Mouse (Mus musculus): ENCODE results near the gene Trip12. TPM values are rescaled to one million over a fixed set of nuclear protein-coding genes. Genes with fewer than 3 reads are reported as not detected.

Gene Trip12
- polyA plus RNA-seq, 1 experiment from 2014 or later = 26.0 TPM

- Histone ChIP-seq H3K27me3 (ENCODE audit: control insufficient read depth, insufficient read depth, low read length) (no peaks in the 10 kb centered on the region), H3K9me3 (ENCODE audit: control insufficient read depth, low read length) (no peaks in the 10 kb centered on the region), H3K4me2 (replicated peaks; ENCODE audit: low read depth) (no peak overlapping the region), H3K9ac (ENCODE audit: low read length) (no peak overlapping the region), H3K36me3 (ENCODE audit: control insufficient read depth, insufficient read depth, low read length) (peaks cover 17% of the 10 kb centered on the region), H3K27ac (replicated peaks) (no peak overlapping the region), H3K4me3 (ENCODE audit: low read depth, low read length) (no peak overlapping the region), H3K4me1 (replicated peaks; ENCODE audit: control insufficient read depth, insufficient read depth) (no peaks in the 10 kb centered on the region)
- DNase-seq (ENCODE audit: low spot score) (no peak), ATAC-seq (ENCODE audit: low FRiP score, low TSS enrichment) (no peak)
- WGBS = 73% methylated on average over 1 of the region's 1 CpGs
- TF ChIP-seq CTCF (IDR thresholded peaks at IDR 0.05; ENCODE audit: low read depth) = no peak
- no peak for TF ChIP-seq EP300 (optimal IDR thresholded peaks at IDR 0.05)
These were observed 100.2 kb downstream of the Trip12 start for GRCm38 (mm10) chr1:84740080-84740479.

GRCm38 (mm10) chr1:84737097-84737496 lies 103.2 kb downstream of the Trip12 start:
- H3K4me2 ChIP-seq (replicated peaks; ENCODE audit: low read depth) = no peak overlapping the region
- H3K4me3 ChIP-seq (ENCODE audit: low read depth, low read length) = no peak overlapping the region
- DNase-seq (ENCODE audit: low spot score) (no peak), ATAC-seq (ENCODE audit: low FRiP score, low TSS enrichment) (no peak)
- no peak overlapping the region for H3K27ac ChIP-seq (replicated peaks)
- H3K9ac ChIP-seq (ENCODE audit: low read length) = no peak overlapping the region
- no peaks in the 10 kb centered on the region for H3K4me1 ChIP-seq (replicated peaks; ENCODE audit: control insufficient read depth, insufficient read depth)
- TF ChIP-seq CTCF (IDR thresholded peaks at IDR 0.05; ENCODE audit: low read depth) (no peak), EP300 (optimal IDR thresholded peaks at IDR 0.05) (no peak)
- WGBS = 57% methylated on average over 1 of the region's 1 CpGs
- no peaks in the 10 kb centered on the region for H3K9me3 ChIP-seq (ENCODE audit: control insufficient read depth, low read length)
- no peaks in the 10 kb centered on the region for H3K27me3 ChIP-seq (ENCODE audit: control insufficient read depth, insufficient read depth, low read length)
- H3K36me3 ChIP-seq (ENCODE audit: control insufficient read depth, insufficient read depth, low read length) = peaks cover 17% of the 10 kb centered on the region

GRCm38 (mm10) chr1:84733799-84734198 lies 106.5 kb downstream of the Trip12 start:
- Histone ChIP-seq H3K36me3 (ENCODE audit: control insufficient read depth, insufficient read depth, low read length) (peaks cover 9% of the 10 kb centered on the region; the same call in 1 of the 2 replicates), H3K4me1 (replicated peaks; ENCODE audit: control insufficient read depth, insufficient read depth) (no peaks in the 10 kb centered on the region), H3K27me3 (ENCODE audit: control insufficient read depth, insufficient read depth, low read length) (no peaks in the 10 kb centered on the region), H3K27ac (replicated peaks) (no peak overlapping the region), H3K4me2 (replicated peaks; ENCODE audit: low read depth) (no peak overlapping the region), H3K9me3 (ENCODE audit: control insufficient read depth, low read length) (no peaks in the 10 kb centered on the region), H3K4me3 (ENCODE audit: low read depth, low read length) (no peak overlapping the region), H3K9ac (ENCODE audit: low read length) (no peak overlapping the region)
- TF ChIP-seq CTCF (IDR thresholded peaks at IDR 0.05; ENCODE audit: low read depth) (peak; percentile 82), EP300 (optimal IDR thresholded peaks at IDR 0.05) (no peak)
- ATAC-seq (ENCODE audit: low FRiP score, low TSS enrichment) = no peak
- no peak for DNase-seq (ENCODE audit: low spot score)
- 62% methylated on average over 3 of the region's 3 CpGs for WGBS

GRCm38 (mm10) chr1:84731763-84732162 lies 108.6 kb downstream of the Trip12 start:
- no peaks in the 10 kb centered on the region for H3K4me1 ChIP-seq (replicated peaks; ENCODE audit: control insufficient read depth, insufficient read depth)

GRCm38 (mm10) chr1:84722841-84723240 lies 117.5 kb downstream of the Trip12 start:
- Histone ChIP-seq H3K4me1 (replicated peaks; ENCODE audit: control insufficient read depth, insufficient read depth) (no peaks in the 10 kb centered on the region), H3K9me3 (ENCODE audit: control insufficient read depth, low read length) (no peaks in the 10 kb centered on the region), H3K27ac (replicated peaks) (no peak overlapping the region), H3K27me3 (ENCODE audit: control insufficient read depth, insufficient read depth, low read length) (no peaks in the 10 kb centered on the region), H3K4me2 (replicated peaks; ENCODE audit: low read depth) (no peak overlapping the region), H3K9ac (ENCODE audit: low read length) (no peak overlapping the region), H3K4me3 (ENCODE audit: low read depth, low read length) (no peak overlapping the region), H3K36me3 (ENCODE audit: control insufficient read depth, insufficient read depth, low read length) (peaks cover 9% of the 10 kb centered on the region)
- no peak for TF ChIP-seq EP300 (optimal IDR thresholded peaks at IDR 0.05)
- no peak for TF ChIP-seq CTCF (IDR thresholded peaks at IDR 0.05; ENCODE audit: low read depth)
- ATAC-seq (ENCODE audit: low FRiP score, low TSS enrichment) (no peak), DNase-seq (ENCODE audit: low spot score) (no peak)

More at GRCm38 (mm10) chr1:84731763-84732162, 108.6 kb downstream of the Trip12 start:
- Histone ChIP-seq H3K36me3 (ENCODE audit: control insufficient read depth, insufficient read depth, low read length) (peaks cover 7% of the 10 kb centered on the region; the same call in 1 of the 2 replicates), H3K27ac (replicated peaks) (no peak overlapping the region), H3K9me3 (ENCODE audit: control insufficient read depth, low read length) (no peaks in the 10 kb centered on the region), H3K9ac (ENCODE audit: low read length) (no peak overlapping the region), H3K4me2 (replicated peaks; ENCODE audit: low read depth) (no peak overlapping the region), H3K27me3 (ENCODE audit: control insufficient read depth, insufficient read depth, low read length) (no peaks in the 10 kb centered on the region), H3K4me3 (ENCODE audit: low read depth, low read length) (no peak overlapping the region)
- DNase-seq (ENCODE audit: low spot score) = no peak
- no peak for ATAC-seq (ENCODE audit: low FRiP score, low TSS enrichment)
- 96% methylated on average over 1 of the region's 1 CpGs for WGBS
- TF ChIP-seq CTCF (IDR thresholded peaks at IDR 0.05; ENCODE audit: low read depth) (no peak), EP300 (optimal IDR thresholded peaks at IDR 0.05) (no peak)

GRCm38 (mm10) chr1:84722371-84722770 lies 117.9 kb downstream of the Trip12 start:
- Histone ChIP-seq H3K4me1 (replicated peaks; ENCODE audit: control insufficient read depth, insufficient read depth) (no peaks in the 10 kb centered on the region), H3K36me3 (ENCODE audit: control insufficient read depth, insufficient read depth, low read length) (peaks cover 9% of the 10 kb centered on the region), H3K9me3 (ENCODE audit: control insufficient read depth, low read length) (no peaks in the 10 kb centered on the region), H3K4me2 (replicated peaks; ENCODE audit: low read depth) (no peak overlapping the region), H3K4me3 (ENCODE audit: low read depth, low read length) (no peak overlapping the region), H3K27me3 (ENCODE audit: control insufficient read depth, insufficient read depth, low read length) (no peaks in the 10 kb centered on the region), H3K27ac (replicated peaks) (no peak overlapping the region), H3K9ac (ENCODE audit: low read length) (no peak overlapping the region)
- ATAC-seq (ENCODE audit: low FRiP score, low TSS enrichment) (no peak), DNase-seq (ENCODE audit: low spot score) (no peak)
- no peak for TF ChIP-seq CTCF (IDR thresholded peaks at IDR 0.05; ENCODE audit: low read depth)
- TF ChIP-seq EP300 (optimal IDR thresholded peaks at IDR 0.05) = no peak
- WGBS = 87% methylated on average over 3 of the region's 3 CpGs

All from stomach, postnatal 0 days (tissue).